Mouse (Mus musculus) adrenal gland, adult 18-20 months (tissue): ENCODE measurements around the gene Prkra. TPM values are rescaled to one million over a fixed set of nuclear protein-coding genes. Genes with fewer than 3 reads are reported as not detected.

Experiments used
- DNase-seq, 2 experiments: peaks; one replicate each; pipeline ENCODE4 v3.0.0; 2021 to 2022; ENCODE audit warnings: low spot score in 2 of 2
- long read RNA-seq, 2 experiments: library from polyadenylated mRNA; stranded (forward); transcript quantifications; one replicate each; pipeline ENCODE4 v2.0.0; 2021
- total RNA-seq, 2 experiments: library from RNA; stranded (reverse); gene quantifications; 1 replicate in 1 of 2; 2 replicates in 1 of 2; pipeline ENCODE4 v1.2.3; 2021

The Prkra gene
- total RNA-seq: 10 to 100 TPM; 16.5 to 23.2 TPM
- long read RNA-seq, experiment 1, transcript Prkra-201 (8 exons, 1,614 nt): major isoform, 5 of 5 reads
- long read RNA-seq, experiment 1, partial matches to known transcripts: 0 of 5 reads
- long read RNA-seq, experiment 1, other reads (novel, unspliced or antisense): 0 of 5 reads
- long read RNA-seq, experiment 2, transcript Prkra-201 (8 exons, 1,614 nt): major isoform, 43 of 45 reads
- long read RNA-seq, experiment 2, partial matches to known transcripts: 1 of 45 reads
- long read RNA-seq, experiment 2, other reads (novel, unspliced or antisense): 1 of 45 reads

DNA sequence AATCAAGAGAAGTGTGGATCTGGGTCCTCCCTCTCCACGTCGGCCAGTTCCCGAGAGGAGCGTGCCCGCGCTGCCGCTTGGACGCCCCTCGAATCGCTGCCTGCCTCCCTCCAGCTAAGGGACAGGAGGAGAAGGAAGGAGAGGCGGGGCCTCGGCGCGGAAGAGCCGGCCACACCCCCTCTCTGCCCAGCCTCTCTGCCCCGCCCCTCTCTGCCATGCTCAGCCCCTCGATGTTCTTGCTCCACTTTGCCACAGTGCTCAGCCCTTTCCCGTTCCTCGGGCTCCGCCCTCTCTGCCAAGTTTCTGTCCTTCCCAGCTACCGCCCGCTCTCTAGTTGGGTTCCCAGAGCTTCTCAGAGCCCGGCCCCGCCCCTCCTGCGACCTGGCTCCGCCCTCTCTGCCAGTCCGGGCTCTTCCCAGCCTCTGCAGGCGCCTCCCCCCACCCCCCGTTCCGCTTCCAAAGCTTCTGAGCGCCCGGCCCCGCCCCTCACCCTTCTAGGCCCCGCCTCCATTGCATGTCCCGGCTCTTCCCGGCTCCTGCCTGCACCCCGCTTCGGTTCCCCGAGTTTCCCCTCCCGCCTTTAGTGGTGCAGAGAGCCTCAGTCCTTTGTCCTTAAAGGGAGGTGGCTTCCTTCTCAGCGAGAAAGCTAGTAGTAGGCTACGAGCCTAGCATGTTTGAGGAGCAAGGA is at the start of gene Prkra, which contains the start of gene Pjvk:
Gene Prkra, minus strand, starts transcription at position 133 of the 688 bp plus-strand sequence.
Gene Pjvk, plus strand, starts transcription at position 594 of the 688 bp plus-strand sequence.
- peak; percentile 95 to 96 for DNase-seq

- DNase-seq: no peak
Measured at GRCm38 (mm10) chr2:76695290-76695689, 47.5 kb upstream of the Prkra start.

GRCm38 (mm10) chr2:76693765-76694164 is 46.0 kb upstream of the Prkra start:
- no peak for DNase-seq

- DNase-seq: peak in 1 of 2 experiments; percentile 52
Measured at GRCm38 (mm10) chr2:76690436-76691204, 42.8 kb upstream of the Prkra start.

- no peak for DNase-seq
Measured at GRCm38 (mm10) chr2:76688162-76688561, 40.3 kb upstream of the Prkra start.

DNA sequence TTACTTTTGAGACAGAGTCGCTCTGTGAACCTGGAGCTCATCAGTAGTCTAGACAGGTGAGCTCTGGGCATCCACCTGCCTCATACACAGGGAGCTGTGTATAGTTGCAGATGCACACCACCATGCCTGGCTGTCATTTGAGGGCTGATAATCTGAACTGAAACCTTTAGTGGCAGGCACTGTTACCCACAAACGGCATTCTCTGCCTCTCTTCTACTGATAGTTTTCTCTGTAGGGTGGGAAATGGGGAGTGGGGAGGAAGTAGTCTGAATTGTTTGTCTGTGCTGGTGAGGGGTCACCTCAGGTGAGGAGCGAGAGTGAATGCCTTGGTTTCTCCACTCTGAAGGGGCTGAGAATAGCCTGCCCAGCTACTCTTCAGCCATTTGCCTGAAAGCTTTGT is 39.8 kb upstream of the Prkra start:
- DNase-seq: no peak

GRCm38 (mm10) chr2:76686986-76687385 is 39.2 kb upstream of the Prkra start:
- DNase-seq: no peak

GRCm38 (mm10) chr2:76682301-76682700 is 34.5 kb upstream of the Prkra start:
- DNase-seq: no peak

- DNase-seq: no peak
Measured at GRCm38 (mm10) chr2:76676401-76677226, 28.8 kb upstream of the Prkra start.

DNA sequence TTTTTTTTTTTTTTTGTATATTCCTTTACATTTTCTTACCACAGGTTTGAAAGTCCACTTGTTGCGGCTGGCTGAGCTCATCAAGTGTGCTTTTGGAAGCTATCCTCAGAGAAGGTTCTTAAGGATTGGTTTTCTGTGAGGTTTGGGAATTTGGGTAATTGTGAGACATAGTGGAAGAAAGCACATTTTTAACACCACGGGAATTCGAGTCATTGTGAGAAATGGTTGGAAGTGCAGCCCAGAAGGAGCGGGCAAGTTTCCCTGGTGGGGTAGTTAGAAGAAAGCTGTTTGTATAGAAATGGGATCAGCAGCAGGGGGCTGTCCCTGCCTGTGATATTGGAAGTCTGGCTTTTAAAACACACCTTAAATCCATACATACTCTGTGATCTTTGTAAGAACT is 28.1 kb upstream of the Prkra start:
- no peak for DNase-seq

DNA sequence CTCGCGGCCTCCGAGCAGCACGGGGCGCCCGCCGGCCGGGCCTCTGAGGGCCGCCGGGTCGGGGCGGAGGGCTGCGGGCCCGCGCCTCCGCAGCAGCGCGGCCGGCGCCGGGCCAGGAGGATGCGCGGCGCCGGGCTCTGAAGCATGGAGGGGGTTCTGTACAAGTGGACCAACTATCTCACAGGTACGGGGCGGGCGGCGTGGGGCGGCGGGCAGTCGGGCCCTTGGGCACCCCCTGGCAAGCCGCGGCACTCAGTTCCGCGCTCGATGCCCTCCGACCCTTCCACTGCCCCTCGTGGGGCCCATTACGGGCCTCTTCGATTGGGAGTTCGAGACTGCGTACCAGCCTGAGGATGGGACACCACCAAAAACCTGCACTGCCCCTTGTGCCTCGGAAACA is 27.6 kb upstream of the Prkra start:
- no peak for DNase-seq

- peak; percentile 80 to 85 for DNase-seq
Measured at GRCm38 (mm10) chr2:76674725-76675427, 27.1 kb upstream of the Prkra start, which contains the start of gene Plekha3. Gene Plekha3, plus strand, starts transcription at chr2:76675281.

DNA sequence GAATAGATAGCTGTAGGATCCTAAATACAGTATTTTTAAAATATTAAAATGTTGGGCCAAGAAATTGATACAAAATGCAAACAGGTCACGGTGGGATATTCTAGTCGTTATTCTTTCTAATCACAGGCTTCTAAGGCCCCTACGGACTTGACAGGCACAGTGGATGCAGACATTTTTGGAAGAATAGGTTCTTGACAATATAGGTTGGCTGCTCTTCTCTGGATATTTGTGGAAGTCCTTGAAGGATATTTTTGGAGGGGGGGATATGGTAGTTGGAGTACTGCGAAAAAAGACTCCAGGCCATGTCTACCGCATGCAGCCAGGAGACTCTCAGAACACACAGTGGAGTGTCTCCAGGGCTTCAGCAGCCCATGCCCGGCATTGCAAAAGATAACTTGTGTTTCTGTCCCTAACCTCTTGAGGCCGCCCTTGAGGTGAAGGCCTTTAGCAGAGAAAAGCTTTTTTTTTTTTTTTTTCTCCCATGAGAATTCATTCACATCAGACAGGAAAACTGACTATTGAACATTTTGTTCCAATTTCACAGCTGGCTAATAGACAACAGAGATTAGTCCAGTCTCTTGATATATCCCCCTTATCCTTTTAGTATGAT is 25.8 kb upstream of the Prkra start:
- no peak for DNase-seq

GRCm38 (mm10) chr2:76672966-76673392 is 25.2 kb upstream of the Prkra start, which contains the start of gene Fkbp7:
Gene Fkbp7, minus strand, starts transcription at chr2:76673116.
- peak; percentile 83 to 85 for DNase-seq

DNA sequence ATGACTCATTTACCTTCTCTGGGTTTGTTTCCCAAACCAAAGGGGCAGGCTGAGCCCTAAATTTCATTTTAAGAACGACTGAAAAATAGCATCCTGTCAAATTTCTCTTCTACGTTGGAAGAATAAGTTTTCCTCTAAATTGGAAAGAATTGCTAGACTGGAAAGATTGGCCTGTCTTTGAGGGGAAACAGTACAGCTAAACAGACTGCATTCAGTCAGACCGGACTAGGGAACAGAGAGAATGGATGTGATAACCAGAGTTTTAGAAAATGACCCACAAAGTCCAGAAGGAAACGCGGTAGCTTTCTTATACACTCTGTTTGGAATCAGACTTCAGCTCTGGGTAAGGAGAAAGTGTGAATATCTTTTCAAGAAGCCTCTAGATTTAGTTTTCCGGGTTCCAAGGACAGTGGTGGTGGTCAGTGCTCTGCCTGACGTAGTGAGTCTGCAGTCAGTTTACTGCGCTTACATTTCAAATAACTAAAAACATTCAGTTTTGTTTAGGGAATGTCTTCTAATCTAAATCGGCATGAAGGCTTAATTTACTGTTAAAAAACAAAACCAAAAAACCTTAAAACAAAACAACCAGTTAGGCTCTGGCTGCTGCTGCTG is 24.4 kb upstream of the Prkra start:
- no peak for DNase-seq

DNA sequence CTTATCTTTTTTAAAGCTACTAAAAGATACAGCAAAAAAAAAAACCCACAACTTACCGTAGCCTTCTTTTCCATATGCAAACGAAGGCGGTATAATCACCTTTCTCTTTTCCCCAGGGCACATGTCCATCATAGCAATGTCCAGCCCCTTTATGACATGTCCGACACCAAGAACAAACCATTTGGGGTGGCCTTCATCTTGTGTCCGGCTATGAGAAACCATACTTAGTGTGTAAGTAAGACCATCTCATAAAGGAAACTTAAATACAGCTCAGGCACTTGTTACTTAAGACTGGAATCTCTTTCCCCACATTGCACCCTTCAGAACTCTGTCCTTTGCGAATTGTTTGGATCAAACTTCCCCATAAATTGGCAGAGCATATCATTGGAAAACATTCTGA is 23.8 kb upstream of the Prkra start:
- no peak for DNase-seq

GRCm38 (mm10) chr2:76667200-76667599 is 19.4 kb upstream of the Prkra start:
- DNase-seq: no peak

DNA sequence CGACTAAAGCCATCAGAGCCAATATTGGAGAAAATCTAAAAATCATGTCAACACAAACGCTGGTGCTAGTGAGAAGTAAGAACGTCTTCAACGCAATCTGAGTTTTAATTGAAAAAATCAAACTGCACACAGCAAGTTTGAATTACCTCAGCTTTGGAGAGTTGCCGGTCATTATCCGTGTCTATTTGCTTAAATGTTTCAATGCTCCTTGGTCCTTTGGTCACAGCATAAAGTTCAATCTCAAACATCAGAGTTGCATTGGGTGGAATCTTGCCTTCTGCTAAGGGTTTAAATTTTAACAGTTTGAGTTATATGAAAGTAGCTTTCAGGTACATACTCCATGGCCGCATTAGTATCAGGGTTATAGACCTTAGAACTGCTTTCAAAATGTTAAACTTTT is 17.7 kb upstream of the Prkra start:
- DNase-seq: no peak

DNA sequence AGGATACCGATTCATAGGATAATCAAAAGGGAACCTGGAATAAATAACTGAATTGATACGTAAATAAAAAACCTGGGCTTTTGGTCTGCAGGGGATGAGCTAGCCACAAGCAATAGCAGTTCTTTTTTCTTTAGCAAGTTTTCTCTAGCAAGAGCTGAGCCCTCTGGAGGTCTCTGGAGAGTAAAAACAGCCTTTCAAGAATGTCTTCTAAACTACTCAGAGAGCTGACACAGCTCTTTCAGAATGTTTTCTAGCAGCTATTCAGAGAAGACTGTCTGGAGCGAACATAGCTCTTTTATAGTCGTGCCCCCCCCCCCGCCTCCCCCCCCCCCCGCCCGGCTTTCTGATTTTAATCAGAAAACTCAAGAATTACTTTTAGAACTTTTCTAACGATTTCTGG is 11.6 kb upstream of the Prkra start:
- no peak for DNase-seq
